In genomic region chr6:134943759-134944407, GRCm38 (mm10) we compare ENCODE assay signal across 1 mouse cellular context.
TF ChIP-seq lines count a peak whose summit lies in the region.

No protein-coding gene starts in this region.

TF ChIP-seq in myocyte, 11 proteins besides CTCF, POLR2A, EP300 and RAD21 (continued from another document):
- TF ChIP-seq MAX (IDR thresholded peaks at IDR 0.05; ENCODE audit: low read depth): no peak
